Mouse (Mus musculus): Measurements from ENCODE around the gene Rpl26. TPM values are rescaled to one million over a fixed set of nuclear protein-coding genes. Genes with fewer than 3 reads are reported as not detected.

Gene Rpl26
- polyA plus RNA-seq, 1 experiment from 2014 or later: 554 TPM

DNA sequence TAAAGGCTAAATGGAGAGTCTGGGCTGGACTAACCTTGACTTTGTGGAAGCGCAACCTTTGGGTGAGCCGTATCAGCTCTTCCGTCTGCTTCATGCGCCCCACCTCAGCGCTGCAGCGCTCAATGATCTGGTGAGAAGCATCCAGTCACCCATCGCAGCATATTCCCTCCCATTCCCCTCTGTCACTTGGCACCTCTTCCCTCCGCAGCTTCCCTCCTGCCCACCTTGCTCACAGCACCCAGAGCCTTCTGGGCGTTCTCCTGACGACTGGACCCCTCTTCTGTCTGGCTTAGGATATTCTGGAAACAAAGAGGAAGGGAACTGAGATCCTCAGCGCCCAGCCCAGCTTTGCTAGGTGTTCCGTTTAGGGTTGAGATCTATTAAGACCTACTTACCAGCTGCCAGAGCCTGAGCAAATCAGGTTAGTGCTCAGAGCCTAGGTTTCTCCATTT is 46.2 kb downstream of the Rpl26 start:
- ATAC-seq: peak; percentile 54
- peak overlapping the region; percentile 47 for H3K4me2 ChIP-seq (ENCODE audit: low read length)
- peak overlapping the region; percentile 38 for H3K4me3 ChIP-seq (replicated peaks; ENCODE audit: low read length)
- H3K36me3 ChIP-seq (ENCODE audit: control insufficient read depth, insufficient read depth): no peaks in the 10 kb centered on the region
- peak overlapping the region; percentile 67 for H3K27ac ChIP-seq (ENCODE audit: low read length)
- peak overlapping the region; percentile 54 for H3K9ac ChIP-seq (replicated peaks; ENCODE audit: low read depth, low read length)
- no peaks in the 10 kb centered on the region for H3K9me3 ChIP-seq (ENCODE audit: control insufficient read depth, low read length)
- no peaks in the 10 kb centered on the region for H3K4me1 ChIP-seq (replicated peaks; ENCODE audit: control insufficient read depth, insufficient read depth, low read length)
- H3K27me3 ChIP-seq (replicated peaks; ENCODE audit: control insufficient read depth, insufficient read depth, low read length): no peaks in the 10 kb centered on the region; the same call in 1 of the 2 replicates
- 2% methylated on average over 12 of the region's 12 CpGs for WGBS

DNA sequence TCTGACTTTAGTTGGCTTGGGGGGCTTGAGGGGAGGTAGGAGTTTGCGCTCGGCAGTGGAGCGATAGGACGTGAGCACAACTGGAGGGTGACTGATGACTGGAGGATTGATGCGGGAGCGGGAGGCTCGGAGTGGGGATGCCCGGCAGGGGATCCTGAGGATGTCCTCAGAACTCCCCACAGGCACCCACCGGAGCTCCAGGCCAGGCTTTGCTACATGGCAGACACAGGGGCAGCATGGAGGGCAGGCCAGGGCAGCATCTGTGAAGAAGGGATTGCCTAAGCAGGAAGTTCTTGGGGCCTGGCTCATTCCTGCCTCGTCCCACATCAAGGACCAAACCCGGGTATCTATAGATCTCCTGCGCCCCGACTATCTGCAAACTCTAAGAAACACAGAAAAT is 52.5 kb downstream of the Rpl26 start:
- Histone ChIP-seq H3K9me3 (ENCODE audit: control insufficient read depth, low read length) (no peaks in the 10 kb centered on the region), H3K36me3 (ENCODE audit: control insufficient read depth, insufficient read depth) (no peaks in the 10 kb centered on the region), H3K4me1 (replicated peaks; ENCODE audit: control insufficient read depth, insufficient read depth, low read length) (peaks cover 11% of the 10 kb centered on the region; the same call in 1 of the 2 replicates), H3K4me3 (replicated peaks; ENCODE audit: low read length) (peak overlapping the region; percentile 45), H3K4me2 (ENCODE audit: low read length) (peak overlapping the region; percentile 63), H3K9ac (replicated peaks; ENCODE audit: low read depth, low read length) (peak overlapping the region; percentile 55; the same call in 1 of the 2 replicates), H3K27ac (ENCODE audit: low read length) (no peak overlapping the region), H3K27me3 (replicated peaks; ENCODE audit: control insufficient read depth, insufficient read depth, low read length) (peaks cover 9% of the 10 kb centered on the region)
- no peak for ATAC-seq
- WGBS: 9% methylated on average over 13 of the region's 13 CpGs

DNA sequence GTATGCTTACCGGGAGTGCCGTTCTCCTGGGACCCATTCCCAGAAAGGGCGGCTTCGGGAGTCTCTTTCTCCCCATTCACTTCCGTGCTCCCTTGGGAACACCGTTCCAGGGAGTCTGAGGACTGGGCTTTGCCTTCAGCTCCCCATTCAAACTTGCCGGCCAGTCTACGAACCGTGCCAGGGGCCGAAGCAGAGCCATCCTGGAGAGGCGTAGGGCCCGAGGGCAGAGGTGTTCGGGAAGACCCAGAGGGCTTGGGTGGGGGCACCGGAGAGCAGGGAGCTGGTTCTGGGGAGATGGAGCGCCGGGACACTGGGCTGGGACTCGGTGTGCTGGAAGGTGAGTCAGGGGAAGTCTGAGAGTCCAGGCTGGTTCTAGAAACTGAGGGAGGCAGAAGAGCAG is 53.0 kb downstream of the Rpl26 start:
- H3K9me3 ChIP-seq (ENCODE audit: control insufficient read depth, low read length): no peaks in the 10 kb centered on the region
- H3K4me1 ChIP-seq (replicated peaks; ENCODE audit: control insufficient read depth, insufficient read depth, low read length): peaks cover 11% of the 10 kb centered on the region; the same call in 1 of the 2 replicates
- H3K27ac ChIP-seq (ENCODE audit: low read length): no peak overlapping the region
- WGBS: 2% methylated on average over 17 of the region's 17 CpGs
- peak overlapping the region; percentile 63 for H3K4me2 ChIP-seq (ENCODE audit: low read length)
- peak overlapping the region; percentile 45 for H3K4me3 ChIP-seq (replicated peaks; ENCODE audit: low read length)
- H3K36me3 ChIP-seq (ENCODE audit: control insufficient read depth, insufficient read depth): no peaks in the 10 kb centered on the region
- H3K27me3 ChIP-seq (replicated peaks; ENCODE audit: control insufficient read depth, insufficient read depth, low read length): peaks cover 9% of the 10 kb centered on the region
- H3K9ac ChIP-seq (replicated peaks; ENCODE audit: low read depth, low read length): peak overlapping the region; percentile 55
- no peak for ATAC-seq

DNA sequence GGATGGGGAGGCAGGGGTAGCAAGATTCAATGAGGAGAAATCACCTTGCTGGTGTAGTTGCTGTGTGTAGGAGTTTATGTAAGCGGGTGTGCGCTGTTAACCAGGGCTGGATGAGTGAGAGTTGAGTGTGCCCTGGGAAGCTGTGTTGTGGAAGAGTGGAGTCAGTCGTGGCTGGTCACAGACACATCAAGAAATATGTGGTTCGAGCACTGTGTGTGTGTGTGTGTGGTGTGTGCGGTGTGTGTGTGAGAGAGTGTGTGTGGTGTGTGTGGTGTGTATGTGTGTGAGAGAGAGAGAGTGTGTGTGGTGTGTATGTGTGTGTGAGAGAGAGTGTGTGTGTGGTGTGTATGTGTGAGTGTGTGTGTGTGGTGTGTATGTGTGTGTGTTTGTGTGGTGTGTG is 54.1 kb downstream of the Rpl26 start:
- H3K4me2 ChIP-seq (ENCODE audit: low read length): peak overlapping the region; percentile 63
- H3K36me3 ChIP-seq (ENCODE audit: control insufficient read depth, insufficient read depth): no peaks in the 10 kb centered on the region
- WGBS: 67% methylated on average over 5 of the region's 5 CpGs
- ATAC-seq: no peak
- H3K4me3 ChIP-seq (replicated peaks; ENCODE audit: low read length): peak overlapping the region; percentile 45
- no peaks in the 10 kb centered on the region for H3K9me3 ChIP-seq (ENCODE audit: control insufficient read depth, low read length)
- H3K27me3 ChIP-seq (replicated peaks; ENCODE audit: control insufficient read depth, insufficient read depth, low read length): peaks cover 9% of the 10 kb centered on the region
- peak overlapping the region; percentile 19; the same call in 1 of the 2 replicates for H3K9ac ChIP-seq (replicated peaks; ENCODE audit: low read depth, low read length)
- peaks cover 11% of the 10 kb centered on the region; the same call in 1 of the 2 replicates for H3K4me1 ChIP-seq (replicated peaks; ENCODE audit: control insufficient read depth, insufficient read depth, low read length)
- H3K27ac ChIP-seq (ENCODE audit: low read length): no peak overlapping the region

DNA sequence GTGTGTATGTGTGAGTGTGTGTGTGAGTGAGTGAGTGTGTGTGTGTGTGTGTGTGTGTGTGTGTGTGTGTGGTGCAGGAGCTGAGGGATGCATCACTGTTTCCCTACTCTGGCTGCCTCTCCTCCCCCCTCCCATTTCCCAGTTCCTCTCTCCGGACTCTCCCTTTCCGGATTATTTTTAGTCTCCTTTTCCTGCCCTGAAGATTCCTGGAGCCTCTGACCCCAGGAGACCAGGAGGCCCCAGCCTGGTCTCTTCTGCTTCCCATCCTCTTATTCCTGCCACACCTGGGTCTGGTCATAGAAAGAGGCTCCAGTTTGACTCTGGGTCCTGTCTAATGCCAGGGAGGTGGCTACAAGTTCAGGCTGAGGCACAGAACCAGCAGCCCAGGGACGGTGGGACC is 54.7 kb downstream of the Rpl26 start:
- H3K27ac ChIP-seq (ENCODE audit: low read length): no peak overlapping the region
- no peaks in the 10 kb centered on the region for H3K9me3 ChIP-seq (ENCODE audit: control insufficient read depth, low read length)
- no peak for ATAC-seq
- H3K4me3 ChIP-seq (replicated peaks; ENCODE audit: low read length): no peak overlapping the region; the same call in 1 of the 2 replicates
- peaks cover 9% of the 10 kb centered on the region for H3K27me3 ChIP-seq (replicated peaks; ENCODE audit: control insufficient read depth, insufficient read depth, low read length)
- 57% methylated on average over 3 of the region's 3 CpGs for WGBS
- no peaks in the 10 kb centered on the region for H3K36me3 ChIP-seq (ENCODE audit: control insufficient read depth, insufficient read depth)
- no peak overlapping the region for H3K4me2 ChIP-seq (ENCODE audit: low read length)
- no peak overlapping the region for H3K9ac ChIP-seq (replicated peaks; ENCODE audit: low read depth, low read length)
- H3K4me1 ChIP-seq (replicated peaks; ENCODE audit: control insufficient read depth, insufficient read depth, low read length): peaks cover 11% of the 10 kb centered on the region; the same call in 1 of the 2 replicates

Other genes starting within 250 kb of the Rpl26 start
- gene Myh10, start 210.0 kb upstream of the Rpl26 start, polyA plus RNA-seq (2015; fragmentation: Nextera tagmentation; extraction: Ambion mirVana): 136 and 141 TPM in 2 replicates
- 96.8 and 100 TPM in 2 replicates for gene Ndel1, start 29.7 kb upstream of the Rpl26 start, polyA plus RNA-seq (2015; fragmentation: Nextera tagmentation; extraction: Ambion mirVana)
- not detected in 2 replicates for gene Rnf222, start 13.0 kb upstream of the Rpl26 start, polyA plus RNA-seq (2015; fragmentation: Nextera tagmentation; extraction: Ambion mirVana)
- gene Odf4, start 25.5 kb downstream of the Rpl26 start, polyA plus RNA-seq (2015; fragmentation: Nextera tagmentation; extraction: Ambion mirVana): 0.35 TPM in 1 of 2 replicates, not detected in the other
- 8.2 and 12.8 TPM in 2 replicates for gene Arhgef15, start 55.9 kb downstream of the Rpl26 start, polyA plus RNA-seq (2015; fragmentation: Nextera tagmentation; extraction: Ambion mirVana)
- 0.86 and 1.0 TPM in 2 replicates for gene Slc25a35, start 66.5 kb downstream of the Rpl26 start, polyA plus RNA-seq (2015; fragmentation: Nextera tagmentation; extraction: Ambion mirVana)
- gene Rangrf, start 73.6 kb downstream of the Rpl26 start, polyA plus RNA-seq (2015; fragmentation: Nextera tagmentation; extraction: Ambion mirVana): 28.9 and 34.5 TPM in 2 replicates
- gene Pfas, start 106.9 kb downstream of the Rpl26 start, polyA plus RNA-seq (2015; fragmentation: Nextera tagmentation; extraction: Ambion mirVana): 21.7 and 24.7 TPM in 2 replicates
- 70.1 and 79.1 TPM in 2 replicates for gene Ctc1, start 114.3 kb downstream of the Rpl26 start, polyA plus RNA-seq (2015; fragmentation: Nextera tagmentation; extraction: Ambion mirVana)
- gene Aurkb, start 144.1 kb downstream of the Rpl26 start, polyA plus RNA-seq (2015; fragmentation: Nextera tagmentation; extraction: Ambion mirVana): 56.7 and 68.2 TPM in 2 replicates
- gene Borcs6, start 158.1 kb downstream of the Rpl26 start, polyA plus RNA-seq (2015; fragmentation: Nextera tagmentation; extraction: Ambion mirVana): 11.4 and 12.3 TPM in 2 replicates
- 43.7 and 48.4 TPM in 2 replicates for gene Tmem107, start 169.2 kb downstream of the Rpl26 start, polyA plus RNA-seq (2015; fragmentation: Nextera tagmentation; extraction: Ambion mirVana)
- 217 and 259 TPM in 2 replicates for gene Vamp2, start 186.9 kb downstream of the Rpl26 start, polyA plus RNA-seq (2015; fragmentation: Nextera tagmentation; extraction: Ambion mirVana)
- gene Per1, start 193.6 kb downstream of the Rpl26 start, polyA plus RNA-seq (2015; fragmentation: Nextera tagmentation; extraction: Ambion mirVana): 11.8 and 12.1 TPM in 2 replicates
- 0.26 and 0.67 TPM in 2 replicates for gene Hes7, start 218.8 kb downstream of the Rpl26 start, polyA plus RNA-seq (2015; fragmentation: Nextera tagmentation; extraction: Ambion mirVana)
- gene 9130213A22Rik, start 221.0 kb downstream of the Rpl26 start, polyA plus RNA-seq (2015; fragmentation: Nextera tagmentation; extraction: Ambion mirVana): 0.39 and 0.71 TPM in 2 replicates
- 2.8 and 3.5 TPM in 2 replicates for gene Aloxe3, start 224.3 kb downstream of the Rpl26 start, polyA plus RNA-seq (2015; fragmentation: Nextera tagmentation; extraction: Ambion mirVana)

Data from forebrain, embryonic 16.5 days (tissue).